Comparison of ENCODE assay signal across 15 mouse cellular contexts in genomic region chr13:43209560-43209959, GRCm38 (mm10). TPM values are rescaled to one million over a fixed set of nuclear protein-coding genes. Genes with fewer than 3 reads are reported as not detected.
DNase-seq lines count a peak whose midpoint lies in the region; ATAC-seq and TF ChIP-seq lines count a peak whose summit lies in the region.
"Had no signal": no experiment of that assay in that cellular context is flagged by ENCODE, and none has a peak within 500 bp of the region (broad histone marks: within the 10 kb centered on the region; RNA-seq: fewer than 3 reads in every experiment).

No protein-coding gene starts in this region.

- H3K27me3 ChIP-seq in heart, embryonic 10.5 days (ENCODE audit: insufficient read depth, poor library complexity, severe bottlenecking), result no peaks in the 10 kb centered on the region
- no peaks in the 10 kb centered on the region for H3K27me3 ChIP-seq in intestine, embryonic 16.5 days (replicated peaks; ENCODE audit: control insufficient read depth, insufficient read depth, low read length)
- H3K27me3 ChIP-seq: lung, embryonic 15.5 days had no signal

- TF ChIP-seq POLR2A in bone marrow, adult 2 months (IDR thresholded peaks at IDR 0.05; ENCODE audit: borderline replicate concordance, control insufficient read depth, low read depth, low read length), result no peak

- peaks cover 32% of the 10 kb centered on the region for H3K4me1 ChIP-seq in heart, embryonic 10.5 days
- peaks cover 17% of the 10 kb centered on the region for H3K4me1 ChIP-seq in bone marrow, adult 2 months (ENCODE audit: control insufficient read depth, insufficient read depth, low read length)
- 0 out of 2 replicates have a peak, but pooled peaks cover 5% of the 10 kb centered on the region for H3K4me1 ChIP-seq in intestine, embryonic 16.5 days (ENCODE audit: control insufficient read depth, insufficient read depth, low read length)

- intact Hi-C loops in heart, postnatal 10 days (cut with DNase I), result no loop called here

- DNase-seq in heart, embryonic 10.5 days (ENCODE audit: low spot score), result no peak
- DNase-seq in heart, postnatal 10 days, result no peak
- DNase-seq in 416B (ENCODE audit: low read depth), result peak; percentile 85
- no peak for DNase-seq in frontal cortex, postnatal 36 days (ENCODE audit: low spot score in 2 of 2)
- DNase-seq in adrenal gland, postnatal 4 days (ENCODE audit: low spot score in 2 of 2), result no peak
- DNase-seq: adrenal gland, postnatal 14 days; cerebellum, adult 11-12 months; gastrocnemius, postnatal 36 days; heart, postnatal 36 days; kidney, adult 11 months; thymus, adult 18-20 months had no signal

- 79% methylated on average over 5 of the region's 5 CpGs for WGBS in heart, embryonic 10.5 days
- 4% methylated on average over 5 of the region's 5 CpGs for WGBS in bone marrow, adult 2 months
- WGBS in intestine, embryonic 16.5 days, result 82% methylated on average over 5 of the region's 5 CpGs

- no peak overlapping the region for H3K9ac ChIP-seq in intestine, embryonic 16.5 days (ENCODE audit: low read depth, low read length)
- H3K9ac ChIP-seq: lung, embryonic 15.5 days had no signal

- H3K27ac ChIP-seq in heart, embryonic 10.5 days, result 0 out of 2 replicates have a peak overlapping the region, but pooled peaks have one; percentile 44
- peak overlapping the region; percentile 88 for H3K27ac ChIP-seq in bone marrow, adult 2 months (ENCODE audit: control insufficient read depth, insufficient read depth, low read depth, low read length, poor library complexity)
- H3K27ac ChIP-seq in intestine, embryonic 16.5 days (ENCODE audit: low read length), result no peak overlapping the region
- H3K27ac ChIP-seq: lung, embryonic 15.5 days had no signal

- no peak overlapping the region for H3K4me3 ChIP-seq in heart, embryonic 10.5 days
- peak overlapping the region; percentile 14 for H3K4me3 ChIP-seq in bone marrow, adult 2 months (replicated peaks; ENCODE audit: control insufficient read depth, low read depth, low read length)
- H3K4me3 ChIP-seq in intestine, embryonic 16.5 days (ENCODE audit: low read length), result no peak overlapping the region
- H3K4me3 ChIP-seq: lung, embryonic 15.5 days had no signal

- H3K4me2 ChIP-seq in intestine, embryonic 16.5 days (ENCODE audit: low read depth, low read length), result no peak overlapping the region
- H3K4me2 ChIP-seq: lung, embryonic 15.5 days had no signal

- no peak for TF ChIP-seq CTCF in bone marrow, adult 2 months (IDR thresholded peaks at IDR 0.05; ENCODE audit: control insufficient read depth, insufficient read depth, low read length)

- no peaks in the 10 kb centered on the region for H3K9me3 ChIP-seq in heart, embryonic 10.5 days
- H3K9me3 ChIP-seq in intestine, embryonic 16.5 days (ENCODE audit: control insufficient read depth, low read length), result no peaks in the 10 kb centered on the region
- H3K9me3 ChIP-seq: lung, embryonic 15.5 days had no signal

- peak; percentile 24; the same call in 1 of the 2 replicates for ATAC-seq in megakaryocyte-erythroid progenitor cell, adult 5-6 weeks (replicated peaks; ENCODE audit: low FRiP score, low TSS enrichment, poor library complexity, severe bottlenecking)
- no peak for ATAC-seq in intestine, embryonic 16.5 days

- no peaks in the 10 kb centered on the region for H3K36me3 ChIP-seq in heart, embryonic 10.5 days
- no peaks in the 10 kb centered on the region for H3K36me3 ChIP-seq in intestine, embryonic 16.5 days (ENCODE audit: control insufficient read depth, insufficient read depth, low read length)
- H3K36me3 ChIP-seq: lung, embryonic 15.5 days had no signal

RNA-seq across cellular contexts. Expression of gene Tbc1d7, which starts 38.3 kb away (rescaled TPM):
- 55.0 and 55.8 TPM in 2 replicates for polyA plus RNA-seq in heart, embryonic 10.5 days (2016; fragmentation: Nextera tagmentation; extraction: Ambion mirVana)
- total RNA-seq in heart, postnatal 10 days (2021), result 10 to 100 TPM; 41.8 to 42.2 TPM
- 2.6 and 11.1 TPM in 2 replicates for polyA plus RNA-seq in bone marrow, adult 2 months (2011; ENCODE audit: insufficient read depth, insufficient read length, low replicate concordance, missing spikeins)
- total RNA-seq in megakaryocyte-erythroid progenitor cell, adult 5-6 weeks (2014; fragmentation: Nextera tagmentation), result 10.7 and 21.3 TPM in 2 replicates
- 5.1 and 7.7 TPM in 2 replicates for total RNA-seq in megakaryocyte-erythroid progenitor cell, adult 5-6 weeks (2017)
- polyA plus RNA-seq in intestine, embryonic 16.5 days (2015; fragmentation: Nextera tagmentation; extraction: Ambion mirVana), result 28.0 and 33.9 TPM in 2 replicates
- 10 to 100 TPM; 27.0 to 29.9 TPM for total RNA-seq in adrenal gland, postnatal 4 days (2021)
